Mouse (Mus musculus) embryonic facial prominence, embryonic 15.5 days (tissue): ENCODE measurements around the gene Bcl9. TPM values are rescaled to one million over a fixed set of nuclear protein-coding genes. Genes with fewer than 3 reads are reported as not detected.

ENCODE experiments used
- ATAC-seq: fragments of 200-750 bp; cut with Nextera tagmentation; 2 replicates; pipeline ENCODE4 v1.8.0; 2017; ENCODE audit warnings: low read depth, moderate TSS enrichment; ENCODE audit not compliant: insufficient number of reproducible peaks, low FRiP score, low TSS enrichment
- H3K27ac ChIP-seq: fragments of 300-500 bp; sonication (generic); replicated peaks from 2 replicates; pipeline ENCODE4 v1.5.1; 2015; ENCODE audit warnings: mild to moderate bottlenecking, inconsistent platforms
- H3K27me3 ChIP-seq: fragments of 300-500 bp; sonication (generic); 2 replicates; pipeline ENCODE4 v1.6.1; 2015; ENCODE audit warnings: inconsistent platforms
- H3K36me3 ChIP-seq: fragments of 300-500 bp; sonication (generic); 2 replicates; pipeline ENCODE4 v1.6.1; 2015; ENCODE audit warnings: mild to moderate bottlenecking, inconsistent platforms
- H3K4me1 ChIP-seq: fragments of 300-500 bp; sonication (generic); 2 replicates; pipeline ENCODE4 v1.6.1; 2015; ENCODE audit warnings: inconsistent platforms
- H3K4me2 ChIP-seq: fragments of 300-500 bp; sonication (generic); replicated peaks from 2 replicates; pipeline ENCODE4 v1.6.1; 2015; ENCODE audit warnings: mild to moderate bottlenecking, inconsistent platforms
- H3K4me3 ChIP-seq: fragments of 300-500 bp; sonication (generic); replicated peaks from 2 replicates; pipeline ENCODE4 v1.5.1; 2015; ENCODE audit warnings: mild to moderate bottlenecking, inconsistent platforms
- H3K9ac ChIP-seq: fragments of 300-500 bp; sonication (generic); 2 replicates; pipeline ENCODE4 v1.6.1; 2015; ENCODE audit warnings: inconsistent platforms
- H3K9me3 ChIP-seq: fragments of 300-500 bp; sonication (generic); replicated peaks from 2 replicates; pipeline ENCODE4 v1.6.1; 2016; ENCODE audit warnings: inconsistent platforms
- WGBS: fragments of 180-500 bp; shearing (Covaris S2); methylation state at CpG from one replicate; pipeline ENCODE4 v1.1.7; 2015; 5-methylcytosine and 5-hydroxymethylcytosine counted together
- polyA plus RNA-seq: library from polyadenylated mRNA; unstranded; fragments of >200 nt; fragmentation: Nextera tagmentation; extraction: Ambion mirVana; gene quantifications from 2 replicates; pipeline ENCODE4 v1.2.1, GENCODE M21; 2015

Bcl9 gene
- polyA plus RNA-seq, 1 experiment from 2014 or later, result 68.2 TPM

DNA sequence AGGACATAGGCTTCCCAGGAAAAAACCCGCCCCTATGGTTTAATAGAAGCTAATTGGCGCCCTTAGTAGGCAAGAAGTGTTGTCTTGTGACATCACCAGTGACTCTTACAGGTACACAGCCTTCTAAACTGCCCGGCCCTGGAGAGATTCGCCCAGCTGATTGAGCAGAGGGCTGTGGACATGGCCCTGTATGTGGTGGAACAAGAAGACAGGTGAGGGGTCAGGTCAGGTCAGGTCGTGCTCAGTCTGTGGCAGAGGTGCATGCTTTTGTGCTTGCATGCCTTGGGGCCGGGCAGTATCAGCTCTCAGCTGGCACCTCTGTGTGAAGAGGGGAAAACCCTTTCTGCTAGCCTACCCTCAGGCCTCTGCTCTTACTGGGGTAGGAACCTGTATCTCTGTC, 126.2 kb downstream of the Bcl9 start:
- no peaks in the 10 kb centered on the region for H3K9me3 ChIP-seq
- no peak overlapping the region for H3K4me3 ChIP-seq
- 0 out of 2 replicates have a peak, but pooled peaks have one; percentile 39 for ATAC-seq
- no peaks in the 10 kb centered on the region for H3K27me3 ChIP-seq
- H3K4me1 ChIP-seq, result no peaks in the 10 kb centered on the region
- WGBS, result 55% methylated on average over 6 of the region's 6 CpGs
- H3K4me2 ChIP-seq, result no peak overlapping the region
- peaks cover 8% of the 10 kb centered on the region; the same call in 1 of the 2 replicates for H3K36me3 ChIP-seq
- H3K27ac ChIP-seq, result no peak overlapping the region
- no peak overlapping the region for H3K9ac ChIP-seq

DNA sequence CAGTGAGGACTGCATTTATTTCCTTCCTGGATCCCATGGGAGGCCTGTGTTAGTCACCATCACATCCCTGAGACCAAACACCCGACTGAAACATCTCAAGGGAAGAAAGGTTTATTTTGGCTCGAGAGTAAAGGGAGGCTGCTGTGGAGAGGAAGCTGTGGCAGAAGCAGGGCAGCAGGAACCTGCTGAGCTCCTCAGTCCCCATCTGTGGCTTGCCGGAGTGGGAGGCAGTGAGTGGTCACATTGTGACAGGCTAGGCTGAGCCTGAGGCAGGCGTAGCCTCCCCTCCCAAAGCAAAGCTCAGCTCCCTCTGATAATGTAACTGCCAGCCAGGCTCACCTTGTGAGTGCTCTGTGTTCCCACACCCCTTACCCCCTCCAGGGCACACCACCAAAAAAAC, 130.6 kb downstream of the Bcl9 start:
- Histone ChIP-seq H3K4me3 (no peak overlapping the region), H3K9ac (no peak overlapping the region), H3K4me2 (no peak overlapping the region), H3K27me3 (no peaks in the 10 kb centered on the region), H3K36me3 (0 out of 2 replicates have a peak, but pooled peaks cover 8% of the 10 kb centered on the region), H3K9me3 (no peaks in the 10 kb centered on the region), H3K4me1 (no peaks in the 10 kb centered on the region; the same call in 1 of the 2 replicates), H3K27ac (no peak overlapping the region)
- no peak for ATAC-seq
- WGBS, result 67% methylated on average over 4 of the region's 4 CpGs

DNA sequence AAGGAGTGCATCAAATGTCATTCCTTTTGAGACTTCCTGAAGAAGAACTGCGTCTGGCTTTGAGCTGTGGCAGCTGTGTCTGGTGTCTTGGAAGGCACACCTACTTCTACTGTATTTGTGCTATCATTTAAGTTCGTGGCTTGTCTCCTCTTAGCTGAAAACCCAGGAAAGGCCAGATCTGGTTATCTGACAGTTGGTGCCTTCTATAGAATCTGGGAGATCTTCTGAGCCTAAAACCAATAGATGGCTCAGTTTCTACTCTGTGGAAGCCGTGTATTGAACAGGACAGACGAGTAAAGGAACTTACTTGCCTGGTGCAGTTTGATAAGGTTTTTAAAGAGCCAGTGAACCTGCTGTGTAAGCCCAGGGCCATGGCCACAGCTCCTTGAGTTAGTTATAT, 133.2 kb downstream of the Bcl9 start:
- H3K27me3 ChIP-seq, result no peaks in the 10 kb centered on the region
- H3K9ac ChIP-seq, result no peak overlapping the region
- no peak overlapping the region for H3K4me3 ChIP-seq
- WGBS, result 78% methylated on average over 4 of the region's 4 CpGs
- peaks cover 14% of the 10 kb centered on the region for H3K4me1 ChIP-seq
- 0 out of 2 replicates have a peak, but pooled peaks cover 8% of the 10 kb centered on the region for H3K36me3 ChIP-seq
- no peak overlapping the region for H3K27ac ChIP-seq
- no peak for ATAC-seq
- no peak overlapping the region for H3K4me2 ChIP-seq
- no peaks in the 10 kb centered on the region for H3K9me3 ChIP-seq

DNA sequence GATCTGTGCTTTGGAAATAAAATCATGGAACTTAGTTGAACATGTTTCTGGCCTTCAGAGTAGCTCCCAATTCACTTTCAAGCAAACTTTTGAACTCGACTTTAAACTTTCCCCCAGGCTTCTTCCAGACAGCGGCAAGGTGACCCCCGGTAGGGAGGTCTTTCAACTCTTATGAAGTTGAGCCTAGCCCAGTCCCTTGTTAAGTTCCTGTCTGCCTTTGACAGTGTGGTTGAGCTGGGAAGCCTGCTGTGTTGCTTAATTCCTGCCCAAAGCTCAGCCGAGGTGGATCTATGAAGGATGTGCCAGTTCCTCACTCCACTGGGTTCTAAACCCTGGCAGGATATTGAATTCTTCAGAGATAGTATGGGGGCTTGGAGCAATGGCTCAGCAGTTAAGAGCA, 135.9 kb downstream of the Bcl9 start:
- Histone ChIP-seq H3K9me3 (no peaks in the 10 kb centered on the region), H3K4me3 (no peak overlapping the region), H3K27ac (no peak overlapping the region), H3K4me1 (peaks cover 17% of the 10 kb centered on the region), H3K4me2 (no peak overlapping the region), H3K36me3 (0 out of 2 replicates have a peak, but pooled peaks cover under 1% of the 10 kb centered on the region), H3K27me3 (no peaks in the 10 kb centered on the region), H3K9ac (no peak overlapping the region)
- ATAC-seq, result no peak
- 50% methylated on average over 4 of the region's 4 CpGs for WGBS

GRCm38 (mm10) chr3:97160908-97161307, 136.8 kb downstream of the Bcl9 start:
- Histone ChIP-seq H3K9me3 (no peaks in the 10 kb centered on the region), H3K4me2 (no peak overlapping the region), H3K27me3 (no peaks in the 10 kb centered on the region), H3K4me3 (no peak overlapping the region), H3K36me3 (no peaks in the 10 kb centered on the region), H3K4me1 (peaks cover 17% of the 10 kb centered on the region), H3K9ac (no peak overlapping the region), H3K27ac (no peak overlapping the region)
- whole genome bisulfite sequencing, result 41% methylated on average over 10 of the region's 10 CpGs
- ATAC-seq, result no peak

DNA sequence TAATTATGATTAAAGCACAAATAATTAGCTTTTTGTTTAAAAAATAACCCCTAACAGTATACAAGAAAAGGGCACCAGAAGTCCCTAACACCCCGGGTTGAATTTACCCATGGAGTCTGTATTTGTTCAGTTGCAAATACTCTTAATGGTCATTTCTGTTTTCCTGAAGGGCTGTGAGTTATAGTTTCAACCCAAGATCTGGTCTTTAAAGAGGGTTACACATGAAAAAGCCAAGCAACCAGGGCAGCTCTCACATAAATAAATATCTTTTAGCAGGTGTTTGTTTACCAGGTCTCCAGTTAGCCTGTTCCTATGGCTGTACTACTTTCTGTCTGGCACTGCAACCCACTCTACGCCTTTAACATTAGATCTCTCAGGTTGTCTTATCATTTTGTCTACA, 137.7 kb downstream of the Bcl9 start:
- no peak for ATAC-seq

GRCm38 (mm10) chr3:97159509-97159850, 138.2 kb downstream of the Bcl9 start:
- Histone ChIP-seq H3K27me3 (no peaks in the 10 kb centered on the region), H3K9me3 (no peaks in the 10 kb centered on the region), H3K9ac (peak overlapping the region; percentile 50), H3K4me2 (peak overlapping the region; percentile 76), H3K27ac (peak overlapping the region; percentile 81; the same call in 1 of the 2 replicates), H3K36me3 (no peaks in the 10 kb centered on the region), H3K4me1 (peaks cover 17% of the 10 kb centered on the region), H3K4me3 (peak overlapping the region; percentile 61)
- 6% methylated on average over 6 of the region's 6 CpGs for WGBS
- ATAC-seq, result no peak

More for the DNA sequence above, 137.7 kb downstream of the Bcl9 start:
- H3K27me3 ChIP-seq, result no peaks in the 10 kb centered on the region
- no peak overlapping the region for H3K9ac ChIP-seq
- H3K4me3 ChIP-seq, result peak overlapping the region; percentile 61
- H3K4me2 ChIP-seq, result peak overlapping the region; percentile 76; the same call in 1 of the 2 replicates
- H3K36me3 ChIP-seq, result no peaks in the 10 kb centered on the region
- H3K9me3 ChIP-seq, result no peaks in the 10 kb centered on the region
- WGBS, result 67% methylated on average over 2 of the region's 2 CpGs
- H3K4me1 ChIP-seq, result peaks cover 17% of the 10 kb centered on the region
- H3K27ac ChIP-seq, result no peak overlapping the region

GRCm38 (mm10) chr3:97158611-97159508, 138.9 kb downstream of the Bcl9 start, which contains the start of gene Acp6:
TSS of gene Acp6 (plus strand) at chr3:97158777.
- WGBS, result under 1% methylated on average over 53 of the region's 54 CpGs
- no peaks in the 10 kb centered on the region for H3K9me3 ChIP-seq
- peaks cover 17% of the 10 kb centered on the region for H3K4me1 ChIP-seq
- ATAC-seq, result peak; percentile 91
- H3K36me3 ChIP-seq, result no peaks in the 10 kb centered on the region
- no peaks in the 10 kb centered on the region for H3K27me3 ChIP-seq
- H3K27ac ChIP-seq, result peak within 1 kb of the TSS; percentile 81
- H3K4me3 ChIP-seq, result peak within 1 kb of the TSS; percentile 61
- peak within 1 kb of the TSS; percentile 50 for H3K9ac ChIP-seq
- peak within 1 kb of the TSS; percentile 76 for H3K4me2 ChIP-seq

GRCm38 (mm10) chr3:97157958-97158599, 139.6 kb downstream of the Bcl9 start:
- peak overlapping the region; percentile 61 for H3K4me3 ChIP-seq
- ATAC-seq, result no peak

DNA sequence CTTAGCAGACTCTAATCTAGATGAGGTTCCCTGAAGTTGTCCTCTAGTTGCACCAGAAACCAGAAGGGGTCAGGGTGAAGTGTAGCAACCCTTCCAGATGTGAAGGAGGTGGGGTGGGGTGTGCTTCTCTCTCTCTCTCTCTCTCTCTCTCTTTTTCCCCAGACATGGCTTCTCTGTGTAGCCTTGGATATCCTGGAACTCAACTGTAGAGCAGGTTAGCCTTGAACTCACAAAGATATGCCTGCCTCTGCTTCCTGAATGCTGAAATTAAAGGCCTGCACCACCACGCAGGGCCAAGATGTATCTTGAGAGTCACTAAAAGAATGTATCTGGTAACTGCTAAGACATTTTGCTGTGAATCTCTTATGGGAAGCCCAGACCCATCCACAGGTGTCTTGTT, 140.4 kb downstream of the Bcl9 start:
- no peak overlapping the region for H3K4me2 ChIP-seq
- WGBS, result 74% methylated on average over 1 of the region's 1 CpGs
- peak overlapping the region; percentile 61; the same call in 1 of the 2 replicates for H3K4me3 ChIP-seq

More at GRCm38 (mm10) chr3:97157958-97158599, 139.6 kb downstream of the Bcl9 start:
- WGBS, result 1% methylated on average over 17 of the region's 17 CpGs
- Histone ChIP-seq H3K36me3 (no peaks in the 10 kb centered on the region), H3K9ac (no peak overlapping the region), H3K4me1 (peaks cover 17% of the 10 kb centered on the region), H3K9me3 (no peaks in the 10 kb centered on the region), H3K4me2 (peak overlapping the region; percentile 76), H3K27ac (peak overlapping the region; percentile 81), H3K27me3 (no peaks in the 10 kb centered on the region)

DNA sequence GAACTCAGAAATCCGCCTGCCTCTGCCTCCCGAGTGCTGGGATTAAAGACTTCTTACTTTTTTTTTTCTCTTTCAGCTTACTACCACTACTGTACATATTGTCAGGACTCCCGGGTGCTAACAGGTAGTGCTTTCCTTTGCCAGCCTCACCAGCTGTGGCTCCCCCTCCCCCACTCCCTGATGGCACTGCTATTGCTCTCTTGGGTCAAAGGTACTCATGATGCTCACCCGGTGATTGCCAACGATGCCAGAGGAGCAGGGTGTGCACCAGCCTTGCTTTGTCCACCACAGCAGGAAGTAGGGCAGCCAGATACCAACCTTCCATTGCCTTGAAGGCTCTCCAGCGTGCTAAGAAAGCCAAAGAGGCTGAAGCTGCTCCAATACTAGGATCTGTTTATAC, 141.3 kb downstream of the Bcl9 start:
- Histone ChIP-seq H3K9ac (no peak overlapping the region), H3K4me2 (no peak overlapping the region), H3K27me3 (no peaks in the 10 kb centered on the region), H3K36me3 (no peaks in the 10 kb centered on the region), H3K4me3 (no peak overlapping the region), H3K27ac (no peak overlapping the region), H3K9me3 (no peaks in the 10 kb centered on the region), H3K4me1 (peaks cover 17% of the 10 kb centered on the region)
- WGBS, result 91% methylated on average over 6 of the region's 6 CpGs
- ATAC-seq, result no peak

More for the DNA sequence above, 140.4 kb downstream of the Bcl9 start:
- no peak for ATAC-seq
- Histone ChIP-seq H3K27me3 (no peaks in the 10 kb centered on the region), H3K9ac (no peak overlapping the region), H3K27ac (no peak overlapping the region), H3K9me3 (no peaks in the 10 kb centered on the region), H3K4me1 (peaks cover 17% of the 10 kb centered on the region), H3K36me3 (no peaks in the 10 kb centered on the region)
